Mouse (Mus musculus) lung, adult 18-20 months (tissue): ENCODE results near the gene Osbpl7.

Experiments
- DNase-seq, 2 experiments: peaks; one replicate each; pipeline ENCODE4 v3.0.0; 2022; ENCODE audit warnings: mixed read lengths in 2 of 2

Gene Osbpl7

GRCm38 (mm10) chr11:97083401-97084140 is 33.1 kb downstream of the Osbpl7 start:
- DNase-seq: no peak

GRCm38 (mm10) chr11:97084821-97085505 is 34.5 kb downstream of the Osbpl7 start:
- DNase-seq: no peak

DNA sequence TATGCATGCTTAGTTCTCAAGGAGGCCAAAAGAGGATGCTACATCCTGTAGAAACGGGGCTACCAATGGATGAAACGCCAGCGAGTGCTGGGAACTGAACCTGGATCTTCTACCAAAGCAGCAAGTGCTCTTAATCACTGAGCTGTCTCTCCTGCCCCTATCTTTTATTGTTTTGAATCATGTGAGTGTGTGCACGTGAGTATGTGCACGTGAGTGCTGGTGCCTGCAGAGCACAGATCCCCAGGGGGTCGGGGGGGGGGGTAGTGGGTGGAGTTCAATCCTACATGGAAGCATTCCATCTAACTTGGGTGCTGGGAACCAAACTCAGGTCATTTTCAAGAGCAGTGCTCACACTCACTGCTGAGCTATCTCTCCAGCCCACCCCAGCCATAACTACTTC is 35.9 kb downstream of the Osbpl7 start:
- no peak for DNase-seq

DNA sequence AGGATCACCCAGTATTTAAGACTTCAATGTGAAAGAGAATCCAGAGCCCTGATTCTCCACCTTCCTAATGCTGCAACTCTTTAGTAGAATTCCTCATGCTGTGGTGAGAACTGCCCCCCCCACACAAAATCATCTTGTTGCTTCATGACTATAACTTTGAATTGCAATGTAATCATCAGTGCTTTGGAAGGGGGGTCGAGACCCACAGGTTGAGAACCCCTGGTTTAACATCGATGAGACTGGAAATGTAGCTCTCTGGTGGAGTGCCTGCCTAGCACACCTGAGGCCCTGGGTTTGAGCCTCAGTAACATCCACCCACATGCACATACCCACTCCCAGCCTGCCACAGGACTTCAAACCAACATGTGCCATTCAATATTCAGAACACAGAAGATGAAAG is 44.2 kb downstream of the Osbpl7 start:
- no peak for DNase-seq

- peak in 1 of 2 experiments; percentile 11 for DNase-seq
Measured at GRCm38 (mm10) chr11:97098791-97099190, 48.4 kb downstream of the Osbpl7 start.

DNA sequence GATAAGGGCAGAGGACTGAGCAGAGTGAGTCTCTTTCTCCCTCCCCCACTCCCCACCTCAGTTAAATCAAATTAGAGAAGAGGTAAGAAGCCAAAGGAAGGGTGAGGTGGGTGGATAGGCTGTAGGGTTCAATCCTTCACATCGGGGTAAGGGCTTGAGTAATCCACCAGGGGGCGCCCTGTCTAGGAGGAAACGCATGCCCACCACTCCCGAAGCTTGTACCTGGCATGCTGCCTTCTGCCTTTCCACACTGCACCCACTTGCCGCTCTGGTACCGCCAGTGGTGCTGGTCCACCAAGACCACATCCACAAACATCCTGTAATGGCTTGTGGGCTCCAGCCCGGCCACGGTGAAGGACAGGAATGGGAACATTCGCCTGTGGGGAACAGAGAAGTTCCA is 51.3 kb downstream of the Osbpl7 start:
- peak; percentile 59 to 78 for DNase-seq

DNA sequence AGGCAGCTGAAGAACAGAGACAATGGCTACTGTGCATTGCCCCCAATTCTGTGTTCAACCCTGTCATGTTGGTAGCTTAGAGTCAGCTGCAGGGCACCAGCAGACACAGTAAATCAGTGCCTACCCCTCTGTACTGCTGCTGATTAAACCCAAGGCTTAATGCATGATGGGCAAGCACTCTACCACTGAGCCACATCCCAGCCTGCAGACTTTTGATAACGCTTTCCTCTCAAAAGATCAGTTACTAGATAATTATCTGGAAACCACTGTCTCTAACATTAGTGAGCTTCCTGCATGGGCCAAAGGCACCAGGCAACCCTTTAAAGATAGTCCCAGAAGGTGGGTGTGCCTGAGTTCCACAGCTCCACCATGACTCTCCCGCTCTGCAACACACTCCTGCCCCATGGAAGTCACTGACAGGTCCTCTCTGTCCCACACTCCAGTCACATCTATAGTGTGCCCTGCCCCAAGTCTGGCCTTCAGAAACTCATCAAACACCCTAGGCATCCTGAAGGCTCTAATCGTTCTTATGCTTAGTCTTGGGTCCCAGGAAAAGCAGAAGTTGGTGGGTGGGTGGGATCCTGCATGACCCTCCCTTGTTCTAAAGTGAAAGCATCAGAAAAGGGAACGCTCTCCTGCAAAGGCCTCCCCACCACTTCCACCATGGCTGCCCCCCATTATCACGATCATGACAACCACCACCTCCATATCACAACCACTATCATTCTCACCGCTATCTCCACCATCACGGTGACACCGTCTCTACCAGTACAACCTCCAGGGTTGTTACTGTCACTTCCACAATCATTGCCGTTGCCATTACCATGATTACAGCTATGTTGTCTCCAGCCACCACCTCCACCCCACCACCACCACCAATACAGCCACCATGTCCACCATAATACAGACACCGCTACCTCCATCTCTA is 53.0 kb downstream of the Osbpl7 start:
- no peak for DNase-seq

- no peak for DNase-seq
Measured at GRCm38 (mm10) chr11:97104091-97104483, 53.7 kb downstream of the Osbpl7 start.

- DNase-seq: no peak
Measured at GRCm38 (mm10) chr11:97108976-97109375, 58.5 kb downstream of the Osbpl7 start.

DNA sequence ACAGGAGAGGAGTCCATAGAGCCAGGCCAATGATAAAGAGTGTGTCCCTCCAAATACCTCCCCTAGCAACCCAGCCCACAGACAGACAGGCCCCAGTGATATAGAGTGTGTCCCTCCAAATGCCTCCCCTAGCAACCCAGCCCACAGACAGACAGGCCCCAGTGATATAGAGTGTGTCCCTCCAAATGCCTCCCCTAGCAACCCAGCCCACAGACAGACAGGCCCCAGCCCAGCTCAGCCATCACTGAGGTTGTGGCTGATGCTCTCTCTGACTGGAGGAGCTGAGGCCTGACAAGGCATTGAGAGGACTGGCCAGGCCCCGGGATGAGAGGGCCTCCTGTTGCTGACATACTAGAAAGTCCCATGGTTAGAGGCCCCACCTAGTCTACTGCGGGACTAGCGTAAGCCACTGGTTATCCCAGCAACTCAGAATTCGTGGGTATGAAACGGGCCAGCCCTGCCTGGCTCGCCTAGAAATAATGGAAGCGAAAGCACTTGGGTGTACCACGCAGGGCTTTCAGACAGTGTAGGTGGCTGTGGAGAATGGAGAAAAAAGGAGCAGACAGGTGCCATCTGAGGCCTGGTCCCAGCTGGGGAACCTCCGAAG is 62.2 kb downstream of the Osbpl7 start:
- DNase-seq: no peak

DNA sequence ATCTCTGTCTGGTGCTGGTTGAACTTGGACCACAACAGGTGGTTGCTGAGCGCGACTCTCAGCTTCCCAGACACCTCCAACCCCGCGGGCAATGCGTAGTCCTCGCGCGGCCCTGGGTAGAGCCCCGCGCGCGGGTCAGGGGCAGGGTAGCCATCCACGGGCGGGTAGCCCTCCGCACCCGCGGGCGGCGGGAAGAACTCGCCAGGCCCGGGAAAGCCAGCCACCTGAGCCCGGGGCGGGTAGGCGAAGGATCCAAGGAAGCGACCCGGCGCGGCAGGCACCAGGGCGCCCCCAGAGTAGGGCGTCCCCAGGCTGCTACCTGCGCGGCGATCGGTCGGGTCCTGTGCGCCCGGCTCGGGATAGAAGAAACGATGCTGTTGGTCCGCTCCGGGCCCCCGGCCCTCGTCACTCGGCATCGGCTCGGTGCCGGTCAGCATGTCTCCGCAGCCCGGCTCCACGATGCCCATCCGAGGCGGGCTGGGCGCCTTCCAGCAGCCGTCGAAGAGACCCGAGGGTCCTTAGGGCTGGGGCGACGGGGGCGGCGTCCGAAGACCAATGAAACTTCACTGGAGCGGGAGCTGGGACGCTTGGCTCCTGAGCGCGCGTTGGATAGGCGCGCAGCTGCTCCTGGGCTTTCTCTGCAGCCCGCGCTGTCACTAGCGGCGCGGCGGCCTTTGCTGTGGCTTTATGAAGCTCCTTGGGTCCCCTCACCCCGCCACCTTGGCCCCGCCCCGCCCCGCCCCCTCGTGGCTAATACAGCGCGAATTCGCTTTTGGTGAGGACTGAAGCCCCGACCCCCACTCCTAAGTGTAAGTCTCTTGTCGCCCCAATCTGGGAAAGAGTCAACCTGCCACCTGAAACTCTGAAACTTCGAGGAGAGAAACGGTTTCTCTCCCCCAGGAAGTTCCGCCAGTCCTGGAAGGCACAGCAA is 64.5 kb downstream of the Osbpl7 start, which contains the start of gene Tbx21:
TSS of gene Tbx21 (minus strand) at position 661 of the 931 bp plus-strand sequence.
- no peak for DNase-seq

DNA sequence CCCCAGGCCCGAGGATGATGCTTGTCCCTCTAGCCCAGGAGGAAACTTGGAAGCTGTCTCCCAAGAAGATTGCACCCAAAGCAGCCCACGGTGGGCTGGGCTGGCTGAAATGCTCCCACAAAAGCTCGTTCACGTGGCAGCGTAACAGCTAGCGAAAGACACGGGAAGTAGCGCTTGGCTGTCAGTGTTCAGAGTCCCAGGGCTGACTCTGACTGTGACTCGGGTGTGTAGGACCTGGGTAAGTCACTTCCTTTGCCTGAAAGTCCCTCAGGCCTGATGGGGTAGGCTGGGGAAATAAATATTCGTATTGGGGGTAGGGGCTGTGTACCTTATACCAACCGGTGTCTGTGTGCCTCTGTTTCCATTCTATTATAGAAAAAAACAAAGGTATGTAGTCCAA is 65.4 kb downstream of the Osbpl7 start:
- DNase-seq: no peak
